Mouse (Mus musculus): Measurements from ENCODE around the gene Klhdc7b. TPM values are rescaled to one million over a fixed set of nuclear protein-coding genes. Genes with fewer than 3 reads are reported as not detected.

Klhdc7b gene
- polyA plus RNA-seq (2012; rRNA removed), result not detected in 2 replicates

DNA sequence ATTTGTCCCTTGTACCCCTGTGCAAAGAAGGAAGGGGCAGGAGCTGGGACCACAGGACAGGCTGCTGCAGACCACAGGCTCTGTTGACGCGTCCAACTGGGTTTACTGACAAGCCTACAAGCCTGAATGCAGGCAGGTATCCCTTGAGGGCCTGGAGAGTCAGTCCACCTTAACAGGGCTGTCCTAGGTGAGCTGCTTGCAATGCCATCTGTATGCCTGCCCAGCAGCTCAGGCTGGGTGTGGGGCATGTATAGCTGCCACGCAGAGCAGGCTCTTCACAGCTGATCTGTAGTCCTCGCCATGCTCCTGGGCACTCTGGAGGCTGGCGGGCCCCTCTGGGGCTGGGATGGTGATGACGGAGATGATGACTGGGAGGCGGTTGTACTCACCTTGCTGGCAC lies at the start of gene Klhdc7b:
TSS of gene Klhdc7b (plus strand) at position 301 of the 400 bp plus-strand sequence.
- DNase-seq (ENCODE audit: low spot score), result no peak

DNA sequence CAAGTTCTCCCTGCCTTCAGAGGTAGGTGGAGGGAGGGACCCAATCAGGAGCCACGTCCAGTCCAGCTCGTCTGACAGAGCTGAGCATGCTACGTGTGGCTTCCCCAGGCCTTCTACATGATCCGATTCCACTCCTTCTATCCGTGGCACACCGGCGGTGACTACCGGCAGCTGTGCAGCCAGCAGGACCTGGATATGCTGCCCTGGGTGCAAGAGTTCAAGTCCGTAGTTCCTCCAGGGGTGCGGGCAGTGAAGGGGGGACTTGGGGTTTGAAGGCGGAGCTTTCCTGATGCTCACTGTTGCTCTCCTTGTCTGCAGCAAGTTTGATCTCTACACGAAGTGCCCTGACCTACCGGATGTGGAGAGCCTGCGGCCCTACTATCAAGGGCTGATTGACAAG lies 48.3 kb upstream of the Klhdc7b start:
- no peak for DNase-seq (ENCODE audit: low spot score)

DNA sequence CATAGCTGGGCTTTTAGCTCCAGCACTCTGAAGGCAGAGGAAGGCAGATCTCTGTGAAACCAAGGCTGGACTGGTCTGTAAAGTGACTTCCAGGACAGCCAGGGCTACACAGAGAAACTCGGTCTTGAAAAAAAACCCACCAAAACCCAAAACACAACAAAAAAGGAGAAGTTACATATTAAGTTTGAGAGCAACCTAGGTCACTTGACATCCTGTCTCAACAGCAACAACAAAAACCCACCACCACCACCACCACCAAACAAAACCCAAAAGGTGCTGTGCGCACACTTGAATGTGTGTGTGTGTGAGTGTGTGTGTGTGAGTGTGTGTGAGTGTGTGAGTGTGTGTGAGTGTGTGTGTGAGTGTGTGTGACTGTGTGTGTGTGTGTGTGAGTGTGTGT lies 45.0 kb upstream of the Klhdc7b start:
- DNase-seq (ENCODE audit: low spot score), result no peak

DNA sequence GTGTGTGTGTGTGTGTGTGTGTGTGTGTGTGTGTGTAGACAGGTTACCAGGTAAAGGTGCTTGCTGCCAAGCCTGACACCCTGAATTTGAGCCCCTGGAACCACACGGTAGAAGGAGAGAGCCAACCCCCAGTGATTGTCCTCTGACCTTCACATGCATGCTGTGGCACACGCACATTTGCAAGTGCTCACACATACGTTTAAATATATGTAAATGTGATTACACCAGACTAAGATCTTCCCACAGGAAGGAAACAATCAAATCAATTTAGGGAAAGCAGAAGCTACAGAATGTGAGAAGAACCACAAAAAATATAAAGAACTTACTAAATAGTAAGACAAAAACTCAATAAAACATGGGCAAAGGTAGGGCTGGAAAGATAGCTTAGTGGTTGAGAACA lies 44.6 kb upstream of the Klhdc7b start:
- DNase-seq (ENCODE audit: low spot score), result no peak

DNA sequence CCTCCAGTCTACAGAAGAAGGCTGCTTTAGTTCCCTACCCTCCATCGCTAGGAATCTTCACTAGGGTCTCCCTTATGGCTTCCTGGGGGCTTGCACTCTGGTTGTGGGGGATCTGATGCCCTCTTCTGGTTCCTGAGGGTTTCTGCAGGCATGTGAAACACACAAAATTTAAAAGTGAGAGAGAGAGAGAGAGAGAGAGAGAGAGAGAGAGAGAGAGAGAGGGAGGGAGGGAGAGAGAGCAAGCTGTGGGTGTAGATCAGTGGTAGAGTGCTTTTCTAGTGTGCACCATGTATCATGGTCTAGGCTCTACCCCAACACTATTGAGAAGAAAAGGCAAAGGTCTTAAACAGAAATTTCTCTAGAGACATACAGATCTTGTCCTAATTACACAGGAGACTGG lies 43.0 kb upstream of the Klhdc7b start:
- DNase-seq (ENCODE audit: low spot score), result no peak

DNA sequence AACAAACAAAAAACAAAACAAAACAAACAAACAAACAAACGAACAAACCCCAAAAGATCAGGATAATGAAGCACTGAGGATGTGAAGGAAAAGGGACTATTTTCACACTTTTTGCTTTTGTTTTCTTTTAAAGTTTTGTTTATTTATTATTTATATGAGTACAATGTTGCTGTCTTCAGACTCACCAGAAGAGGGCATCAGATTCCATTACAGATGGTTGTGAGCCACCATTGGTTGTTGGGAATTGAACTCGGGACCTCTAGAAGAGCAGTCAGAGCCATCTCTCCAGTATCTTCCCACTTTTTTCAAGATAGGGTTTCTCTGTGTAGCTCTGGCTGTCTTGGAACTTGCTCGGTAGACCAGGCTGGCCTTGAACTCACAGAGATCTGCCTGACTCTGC lies 41.4 kb upstream of the Klhdc7b start:
- DNase-seq (ENCODE audit: low spot score), result no peak

DNA sequence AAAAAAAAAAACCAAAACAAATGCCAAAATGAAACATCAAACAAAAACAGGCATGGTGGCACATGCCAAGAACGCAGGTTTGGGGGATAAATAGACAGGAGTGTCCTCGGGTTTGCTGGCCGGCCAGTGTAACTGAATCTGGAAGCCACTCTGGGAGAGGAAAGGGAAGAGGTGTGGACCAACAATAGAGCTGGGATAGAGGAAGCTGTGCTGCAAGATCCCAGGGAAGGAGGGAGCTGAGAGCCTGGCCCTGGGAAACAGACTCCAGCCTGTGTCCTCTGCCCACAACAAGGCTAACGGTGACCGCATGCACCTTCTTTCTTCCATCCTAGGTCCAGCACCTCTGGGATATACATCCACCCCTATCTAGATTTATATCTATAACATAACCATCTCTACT lies 34.3 kb upstream of the Klhdc7b start:
- DNase-seq (ENCODE audit: low spot score), result no peak

DNA sequence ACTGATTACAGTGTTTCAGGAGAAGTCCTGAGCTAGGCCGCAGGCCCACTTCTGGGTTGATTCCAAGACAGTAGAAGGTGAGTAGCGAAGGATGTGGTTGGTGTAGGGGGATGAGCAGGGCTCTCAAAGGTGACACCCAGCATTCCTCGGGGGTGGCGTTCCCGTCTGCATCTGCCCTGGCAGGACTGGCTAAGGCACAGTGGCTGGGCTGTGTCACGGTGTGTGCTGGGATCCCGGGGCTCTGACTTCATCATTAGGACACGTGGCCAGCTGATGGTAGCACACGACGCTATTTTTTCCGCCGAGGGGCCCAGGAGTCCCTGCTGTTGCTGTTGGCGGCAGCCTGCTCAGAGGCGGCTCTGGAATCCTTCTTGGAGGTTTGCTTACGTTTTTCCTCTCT lies 33.4 kb upstream of the Klhdc7b start:
- DNase-seq (ENCODE audit: low spot score), result no peak

DNA sequence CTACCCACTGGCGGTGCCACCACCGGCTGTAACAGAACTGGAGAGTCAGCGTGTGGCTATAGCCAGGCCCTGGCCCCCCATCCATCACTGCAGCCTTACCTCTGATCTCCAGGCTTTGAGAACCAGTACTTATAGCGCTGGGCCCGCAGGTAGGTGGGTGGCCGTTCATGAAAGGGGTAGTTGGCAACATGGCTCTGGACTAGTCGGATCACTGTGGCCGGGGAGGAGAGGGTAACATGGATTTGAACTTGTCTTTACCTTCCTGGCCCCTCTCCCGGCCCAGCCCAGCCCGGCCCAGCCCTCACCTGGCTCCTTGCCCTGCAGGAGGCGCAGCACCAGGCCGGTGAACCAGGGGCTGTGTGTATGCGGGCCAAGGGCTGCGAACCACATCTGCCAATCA lies 32.7 kb upstream of the Klhdc7b start:
- DNase-seq (ENCODE audit: low spot score), result no peak

DNA sequence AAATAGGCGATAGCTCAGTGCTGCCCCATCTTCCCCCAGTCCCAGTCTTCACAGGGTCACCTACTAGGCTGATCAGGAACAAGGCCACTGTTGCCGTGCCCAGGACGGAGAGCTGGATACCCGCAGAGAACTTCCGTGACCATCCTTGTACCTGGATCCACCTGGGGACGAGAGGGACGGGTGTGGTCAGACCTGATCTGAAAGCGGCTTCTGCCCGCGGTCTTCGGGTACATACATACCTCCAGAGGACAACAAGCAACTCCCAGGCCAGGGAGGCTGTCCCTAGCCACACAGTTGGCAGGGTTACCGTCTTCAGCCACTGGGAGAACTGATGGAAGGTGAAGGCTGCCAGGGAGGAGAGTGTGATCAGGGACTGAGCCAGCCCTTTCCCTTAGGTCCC lies 31.9 kb upstream of the Klhdc7b start:
- DNase-seq (ENCODE audit: low spot score), result no peak

DNA sequence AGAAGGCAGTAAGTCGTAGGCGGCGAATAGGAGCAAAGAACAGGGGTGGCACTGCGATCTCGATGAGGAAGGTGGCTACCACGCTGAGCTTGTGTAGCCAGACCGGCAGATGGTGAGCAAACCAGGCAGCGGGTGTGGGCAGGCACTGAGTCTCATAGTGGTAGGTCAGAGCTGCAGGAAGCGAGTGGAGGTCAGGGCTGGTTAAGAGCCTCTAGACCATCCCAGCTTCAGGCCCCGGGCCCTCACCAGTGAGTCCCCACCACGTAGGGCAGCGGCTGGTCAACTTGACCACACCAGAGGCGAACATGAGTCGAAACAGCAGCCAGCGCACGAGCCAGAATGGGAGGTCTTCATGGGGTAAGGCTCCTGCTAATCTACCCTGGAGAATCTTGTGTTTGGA lies 30.9 kb upstream of the Klhdc7b start:
- no peak for DNase-seq (ENCODE audit: low spot score)

DNA sequence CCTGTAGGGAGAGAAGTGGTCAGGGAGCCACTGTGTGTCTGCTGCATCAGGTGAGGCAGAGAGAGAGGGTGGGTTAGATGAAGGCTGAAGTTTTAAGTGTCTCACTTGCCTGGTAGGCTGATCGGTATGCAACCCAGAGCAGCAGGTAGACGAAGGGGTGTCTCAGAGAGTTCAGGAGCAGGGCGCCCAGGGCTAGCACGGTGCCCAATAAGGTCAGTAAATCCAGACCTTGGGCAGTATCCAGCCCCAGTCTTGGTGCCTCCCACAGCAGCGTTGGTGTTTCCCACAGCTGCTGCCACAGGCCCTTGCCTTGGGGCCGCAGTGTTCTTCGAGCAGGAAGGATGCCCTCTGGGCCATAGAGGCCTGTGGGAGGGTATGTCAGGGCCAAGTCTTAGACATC lies 30.3 kb upstream of the Klhdc7b start:
- DNase-seq (ENCODE audit: low spot score), result no peak

DNA sequence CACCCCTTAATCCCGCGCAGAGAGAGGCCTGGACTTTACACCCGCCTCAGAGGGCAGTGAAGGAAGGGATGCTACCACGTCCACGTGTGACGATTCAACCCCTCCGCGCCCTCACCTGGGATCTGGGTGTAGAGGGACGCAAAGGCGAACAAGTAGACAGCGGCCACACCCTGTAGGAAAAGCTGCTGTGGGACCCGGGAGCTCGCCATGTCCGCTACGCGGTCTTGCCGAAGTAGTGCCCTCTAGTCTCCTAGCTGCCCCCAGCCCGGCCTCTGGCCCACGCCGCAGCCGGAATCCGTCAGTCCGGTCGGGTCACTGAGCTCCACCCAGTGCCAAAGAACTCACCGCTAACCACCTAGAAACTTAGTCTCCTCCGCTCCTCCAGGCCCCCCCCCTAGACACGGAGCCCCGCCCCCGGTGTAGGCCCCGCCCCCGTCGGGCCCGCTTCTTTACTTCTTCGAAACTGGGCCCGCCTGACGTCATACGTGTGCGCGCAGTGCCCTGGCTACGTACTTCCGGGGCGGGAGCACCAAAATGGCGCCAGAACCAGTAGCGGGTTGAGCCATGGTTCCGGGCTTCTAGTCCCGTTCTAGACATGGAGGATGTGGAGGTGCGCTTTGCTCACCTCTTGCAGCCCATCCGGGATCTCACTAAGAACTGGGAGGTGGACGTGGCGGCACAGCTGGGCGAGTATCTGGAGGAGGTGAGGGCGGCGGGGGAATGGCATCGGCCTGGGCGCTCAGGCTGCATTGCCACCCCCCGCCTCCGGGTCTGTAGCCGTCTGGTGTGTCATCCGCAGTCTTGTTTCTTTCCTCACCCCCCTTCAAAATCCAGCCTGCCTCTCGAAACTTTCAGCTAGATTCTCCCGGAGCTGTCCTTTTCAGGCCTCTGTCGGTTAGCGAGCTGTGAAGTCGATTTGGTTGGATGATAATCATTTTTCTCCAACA lies 29.2 kb upstream of the Klhdc7b start, which contains the start of the genes Lmf2 and Ncaph2:
TSS of gene Lmf2 (minus strand) at position 419 of the 947 bp plus-strand sequence.
TSS of gene Ncaph2 (plus strand) at position 479 of the 947 bp plus-strand sequence.
- peak; percentile 88 for DNase-seq (ENCODE audit: low spot score)

DNA sequence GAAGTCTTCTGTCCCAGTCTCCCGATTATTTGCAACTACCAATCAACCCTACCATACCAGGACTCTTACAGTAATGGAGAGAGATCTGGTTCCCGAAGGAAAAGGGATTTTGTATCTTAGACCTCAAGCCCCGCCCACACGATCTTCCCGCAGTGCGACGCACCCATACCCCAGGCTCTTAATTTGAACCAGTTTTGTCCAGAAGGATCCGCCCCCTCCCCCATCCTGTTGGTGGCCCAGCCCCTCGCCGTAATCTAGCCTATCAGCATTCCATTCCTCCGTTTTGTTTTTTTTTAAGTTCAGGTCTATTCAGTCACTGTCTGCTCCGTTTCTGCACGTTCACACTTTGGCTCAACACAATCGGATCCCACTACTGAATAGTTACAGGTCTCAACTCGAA lies 28.3 kb upstream of the Klhdc7b start:
- no peak for DNase-seq (ENCODE audit: low spot score)

DNA sequence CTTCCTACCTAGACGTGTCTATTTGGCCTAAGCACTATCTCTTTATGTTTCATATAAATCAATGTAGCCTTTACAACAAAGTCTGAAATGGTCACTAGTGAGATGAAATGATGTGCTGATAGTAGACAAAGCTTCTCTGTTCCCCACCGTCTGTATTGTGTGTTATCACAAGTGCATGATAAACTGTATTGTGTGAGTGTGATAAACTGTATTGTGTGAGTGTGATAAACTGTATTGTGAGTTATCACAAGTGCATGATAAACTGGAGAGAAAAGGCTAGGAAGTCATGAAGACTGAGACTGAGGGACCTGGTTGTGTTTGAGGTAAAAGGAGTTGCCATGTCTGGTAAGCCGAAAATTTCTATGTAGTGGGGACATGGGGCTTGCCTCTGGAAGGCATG lies 25.9 kb upstream of the Klhdc7b start:
- DNase-seq (ENCODE audit: low spot score), result no peak

DNA sequence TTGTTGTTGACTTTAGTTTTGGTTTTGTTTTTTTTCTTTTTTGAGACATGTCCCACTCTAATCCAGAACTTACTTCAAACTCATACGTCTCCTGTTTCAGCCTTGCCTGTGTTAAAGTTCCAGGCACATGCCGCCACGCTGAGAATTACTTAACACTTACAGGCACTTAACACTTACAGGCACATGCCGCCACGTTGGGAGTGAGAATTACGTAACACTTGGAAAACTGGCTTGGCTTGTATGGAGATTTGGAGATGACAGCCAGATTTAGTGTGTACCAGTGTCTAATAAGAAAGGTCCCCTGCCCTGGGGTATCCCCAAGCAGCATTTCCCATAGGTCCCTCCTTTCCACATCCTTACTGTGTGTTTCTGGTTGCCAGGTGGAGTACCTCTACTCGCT lies 21.7 kb upstream of the Klhdc7b start:
- no peak for DNase-seq (ENCODE audit: low spot score)

DNA sequence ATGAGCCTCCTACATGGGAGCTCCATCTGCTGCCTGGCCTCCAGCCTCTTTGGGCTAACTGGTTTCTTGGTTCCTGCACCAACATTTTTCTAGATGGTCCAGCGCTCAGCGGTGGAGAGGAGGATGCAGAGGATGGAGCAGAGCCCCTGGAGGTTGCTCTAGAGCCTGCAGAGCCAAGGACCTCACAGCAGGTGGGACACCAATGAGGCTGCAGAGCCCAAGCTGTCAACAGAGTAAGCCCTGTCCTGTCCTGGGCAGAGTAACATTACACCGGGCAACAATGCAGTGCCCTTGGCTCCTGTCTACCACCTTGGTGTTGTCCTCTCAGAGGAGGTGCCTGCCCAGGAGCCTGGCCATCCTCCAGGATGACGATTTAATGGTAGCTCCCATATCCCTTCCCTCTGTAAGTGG lies 19.6 kb upstream of the Klhdc7b start:
- DNase-seq (ENCODE audit: low spot score), result no peak

DNA sequence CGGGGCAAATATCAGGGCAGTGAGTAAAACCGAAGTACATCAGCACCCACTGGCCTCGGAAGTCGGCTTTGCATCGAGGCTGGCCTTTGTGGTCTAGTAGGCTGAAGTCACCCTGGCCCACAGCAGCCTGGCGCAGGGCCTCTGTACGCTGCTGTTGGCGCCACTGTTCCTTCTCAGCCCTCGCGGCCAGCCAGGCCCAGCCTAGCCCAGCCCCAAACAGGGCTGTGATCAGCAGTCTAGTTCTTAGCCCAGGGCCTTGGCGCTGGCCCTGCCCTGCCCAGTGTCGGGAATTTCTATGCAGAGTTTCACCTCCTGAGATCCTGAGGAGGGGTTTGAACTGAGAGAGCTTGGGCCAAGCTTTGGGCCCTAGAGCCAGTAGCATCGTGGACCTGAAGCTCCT lies 12.6 kb upstream of the Klhdc7b start:
- no peak for DNase-seq (ENCODE audit: low spot score)

DNA sequence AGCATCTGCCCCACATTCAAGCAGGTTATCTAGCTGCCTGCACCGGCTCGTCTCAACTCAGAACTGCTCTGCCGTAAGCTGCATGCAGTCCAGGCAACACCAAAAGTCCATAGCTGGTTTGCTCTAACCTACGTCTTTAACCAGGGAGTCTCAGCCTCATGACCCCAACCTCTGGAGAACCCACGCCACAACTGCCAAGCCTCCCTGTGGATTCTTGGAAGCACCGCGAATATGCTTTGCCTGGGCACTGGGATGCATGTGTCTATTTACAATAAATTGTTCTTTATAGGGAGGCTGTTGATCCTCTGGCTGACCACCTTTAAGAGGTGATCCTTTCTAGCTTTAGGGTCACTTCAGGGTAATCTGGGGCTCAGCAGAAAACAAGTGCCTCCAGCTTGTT lies 12.2 kb upstream of the Klhdc7b start:
- DNase-seq (ENCODE audit: low spot score), result no peak

DNA sequence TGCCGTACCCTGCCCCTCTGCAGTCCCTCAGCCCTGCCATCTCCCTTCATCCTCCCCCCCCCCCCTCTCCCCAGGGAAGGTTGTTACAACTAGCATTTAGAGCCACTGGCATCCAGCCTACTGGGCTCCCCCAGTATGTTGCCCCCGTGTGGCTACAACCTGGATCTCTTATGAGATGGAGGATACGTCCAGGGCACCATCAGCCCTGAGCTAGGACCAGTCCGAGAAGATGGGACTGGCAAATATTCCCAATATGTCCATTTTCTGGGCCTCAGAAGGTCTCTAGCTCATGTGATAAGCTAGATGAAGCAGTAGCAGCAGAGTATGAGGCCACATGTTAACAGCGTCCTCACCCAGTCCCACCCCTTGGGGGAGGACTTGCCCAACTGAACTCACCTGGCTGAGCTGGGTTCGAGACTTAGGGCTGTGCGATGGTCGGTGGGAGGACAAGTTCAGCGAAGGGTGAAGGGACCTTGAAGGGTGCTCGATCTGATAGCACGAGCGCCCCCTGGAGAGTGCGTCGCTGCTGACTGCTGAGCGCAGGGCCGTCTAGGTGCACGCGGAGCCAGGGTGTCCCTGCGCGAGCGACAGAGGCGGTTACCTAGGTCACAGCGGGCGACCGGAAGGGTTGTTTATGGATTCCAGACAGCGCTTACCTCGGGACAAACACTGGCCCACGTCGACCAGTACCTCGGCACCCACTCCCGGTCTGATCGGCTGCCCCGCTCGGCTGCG lies 11.5 kb upstream of the Klhdc7b start:
- DNase-seq (ENCODE audit: low spot score), result peak; percentile 67

DNA sequence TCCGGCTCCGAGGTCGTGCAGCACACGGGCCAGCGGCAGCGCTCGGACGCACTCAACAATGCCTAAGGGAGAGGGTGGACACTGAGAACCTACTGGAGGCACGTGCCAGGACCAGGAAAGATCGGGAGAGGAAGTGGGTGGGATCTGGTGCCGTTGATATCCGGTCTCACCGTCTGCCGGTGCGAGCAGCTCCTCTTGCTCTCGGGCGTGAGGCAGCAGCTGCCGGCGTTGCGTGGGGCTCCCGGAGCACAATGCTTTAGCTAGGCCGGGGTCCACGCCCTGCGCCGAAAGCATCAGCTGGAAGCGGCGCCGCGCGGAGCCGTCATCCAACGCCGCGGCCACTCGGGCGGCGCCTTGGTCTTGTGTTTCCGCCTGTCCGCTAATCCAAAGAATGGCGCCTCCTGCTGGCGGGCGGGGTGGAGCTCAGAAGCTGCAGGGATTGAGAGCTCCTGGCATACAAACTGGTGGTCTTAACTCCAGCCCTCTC lies 10.9 kb upstream of the Klhdc7b start, which contains the start of gene Sco2:
TSS of gene Sco2 (minus strand) at position 85 of the 487 bp plus-strand sequence.
- peak; percentile 96 for DNase-seq (ENCODE audit: low spot score)

DNA sequence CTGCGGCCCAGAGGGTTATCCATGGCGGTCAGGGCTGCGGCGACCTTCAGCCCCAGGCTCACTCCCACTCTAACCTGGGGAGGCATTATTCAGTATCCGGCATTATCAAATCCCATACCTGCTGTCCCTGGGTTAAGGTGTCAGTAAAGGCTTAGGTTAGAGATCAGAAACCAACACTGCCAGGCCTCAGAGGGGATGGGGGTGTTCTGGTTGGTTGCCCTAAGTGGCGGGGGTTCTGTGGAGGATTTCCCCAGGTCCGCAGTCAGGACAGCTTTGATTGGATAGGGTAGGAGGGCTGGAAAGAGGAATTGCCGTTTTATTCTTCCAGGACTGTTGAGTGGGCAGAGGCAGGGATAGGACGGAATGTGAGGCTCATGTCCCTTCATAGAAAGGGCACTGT lies 10.4 kb upstream of the Klhdc7b start:
- DNase-seq (ENCODE audit: low spot score), result no peak

Data from urinary bladder, adult 2 months (tissue).